Mouse (Mus musculus): ENCODE results near the gene Mettl16. TPM values are rescaled to one million over a fixed set of nuclear protein-coding genes. Genes with fewer than 3 reads are reported as not detected.

Mettl16 gene
- polyA plus RNA-seq, 1 experiment from 2014 or later: 33.0 TPM

GRCm38 (mm10) chr11:74768045-74768444 lies 2.6 kb upstream of the Mettl16 start:
- H3K27ac ChIP-seq (ENCODE audit: low read length): peak overlapping the region; percentile 12; the same call in 1 of the 2 replicates
- peaks cover 13% of the 10 kb centered on the region for H3K4me1 ChIP-seq (ENCODE audit: control insufficient read depth, insufficient read depth, low read length)
- ATAC-seq (replicated peaks; ENCODE audit: extremely low read depth, insufficient read depth, low FRiP score): no peak
- no peak overlapping the region for H3K4me3 ChIP-seq (ENCODE audit: low read length)
- H3K36me3 ChIP-seq (ENCODE audit: control insufficient read depth, insufficient read depth): no peaks in the 10 kb centered on the region
- no peaks in the 10 kb centered on the region for H3K9me3 ChIP-seq (replicated peaks; ENCODE audit: control insufficient read depth, low read length)
- H3K4me2 ChIP-seq (ENCODE audit: low read depth, low read length): no peak overlapping the region
- H3K9ac ChIP-seq (ENCODE audit: low read length): no peak overlapping the region
- H3K27me3 ChIP-seq (ENCODE audit: control insufficient read depth, insufficient read depth, low read length): no peaks in the 10 kb centered on the region
- 45% methylated on average over 6 of the region's 6 CpGs for WGBS

GRCm38 (mm10) chr11:74770037-74770436 lies 593 bp upstream of the Mettl16 start:
- no peak for ATAC-seq (replicated peaks; ENCODE audit: extremely low read depth, insufficient read depth, low FRiP score)
- H3K27me3 ChIP-seq (ENCODE audit: control insufficient read depth, insufficient read depth, low read length): no peaks in the 10 kb centered on the region
- no peaks in the 10 kb centered on the region for H3K9me3 ChIP-seq (replicated peaks; ENCODE audit: control insufficient read depth, low read length)
- peak overlapping the region; percentile 66 for H3K27ac ChIP-seq (ENCODE audit: low read length)
- peaks cover 13% of the 10 kb centered on the region for H3K4me1 ChIP-seq (ENCODE audit: control insufficient read depth, insufficient read depth, low read length)
- 81% methylated on average over 9 of the region's 9 CpGs for WGBS
- peak overlapping the region; percentile 64 for H3K4me3 ChIP-seq (ENCODE audit: low read length)
- H3K4me2 ChIP-seq (ENCODE audit: low read depth, low read length): peak overlapping the region; percentile 69
- H3K36me3 ChIP-seq (ENCODE audit: control insufficient read depth, insufficient read depth): peaks cover 8% of the 10 kb centered on the region
- peak overlapping the region; percentile 73 for H3K9ac ChIP-seq (ENCODE audit: low read length)

GRCm38 (mm10) chr11:74771234-74771633 lies 604 bp downstream of the Mettl16 start:
- peak overlapping the region; percentile 86 for H3K4me2 ChIP-seq (ENCODE audit: low read depth, low read length)
- H3K27me3 ChIP-seq (ENCODE audit: control insufficient read depth, insufficient read depth, low read length): no peaks in the 10 kb centered on the region
- 10% methylated on average over 8 of the region's 8 CpGs for WGBS
- peaks cover 13% of the 10 kb centered on the region for H3K4me1 ChIP-seq (ENCODE audit: control insufficient read depth, insufficient read depth, low read length)
- ATAC-seq (replicated peaks; ENCODE audit: extremely low read depth, insufficient read depth, low FRiP score): no peak
- H3K9ac ChIP-seq (ENCODE audit: low read length): peak overlapping the region; percentile 73
- peak overlapping the region; percentile 80 for H3K27ac ChIP-seq (ENCODE audit: low read length)
- H3K9me3 ChIP-seq (replicated peaks; ENCODE audit: control insufficient read depth, low read length): no peaks in the 10 kb centered on the region
- peak overlapping the region; percentile 64 for H3K4me3 ChIP-seq (ENCODE audit: low read length)
- H3K36me3 ChIP-seq (ENCODE audit: control insufficient read depth, insufficient read depth): peaks cover 18% of the 10 kb centered on the region

- Histone ChIP-seq H3K36me3 (ENCODE audit: control insufficient read depth, insufficient read depth) (peaks cover 18% of the 10 kb centered on the region), H3K4me1 (ENCODE audit: control insufficient read depth, insufficient read depth, low read length) (peaks cover 13% of the 10 kb centered on the region), H3K4me2 (ENCODE audit: low read depth, low read length) (peak overlapping the region; percentile 86), H3K27me3 (ENCODE audit: control insufficient read depth, insufficient read depth, low read length) (no peaks in the 10 kb centered on the region), H3K4me3 (ENCODE audit: low read length) (peak overlapping the region; percentile 64), H3K9me3 (replicated peaks; ENCODE audit: control insufficient read depth, low read length) (no peaks in the 10 kb centered on the region), H3K27ac (ENCODE audit: low read length) (no peak overlapping the region), H3K9ac (ENCODE audit: low read length) (no peak overlapping the region; the same call in 1 of the 2 replicates)
- WGBS: 61% methylated on average over 4 of the region's 4 CpGs
- ATAC-seq (replicated peaks; ENCODE audit: extremely low read depth, insufficient read depth, low FRiP score): no peak
Observed at GRCm38 (mm10) chr11:74771650-74772049, 1.0 kb downstream of the Mettl16 start.

- H3K4me3 ChIP-seq (ENCODE audit: low read length): no peak overlapping the region
- H3K4me1 ChIP-seq (ENCODE audit: control insufficient read depth, insufficient read depth, low read length): peaks cover 13% of the 10 kb centered on the region
- H3K27ac ChIP-seq (ENCODE audit: low read length): no peak overlapping the region
- no peaks in the 10 kb centered on the region for H3K9me3 ChIP-seq (replicated peaks; ENCODE audit: control insufficient read depth, low read length)
- H3K27me3 ChIP-seq (ENCODE audit: control insufficient read depth, insufficient read depth, low read length): no peaks in the 10 kb centered on the region
- peaks cover 18% of the 10 kb centered on the region for H3K36me3 ChIP-seq (ENCODE audit: control insufficient read depth, insufficient read depth)
- no peak overlapping the region for H3K9ac ChIP-seq (ENCODE audit: low read length)
- H3K4me2 ChIP-seq (ENCODE audit: low read depth, low read length): no peak overlapping the region
- no peak for ATAC-seq (replicated peaks; ENCODE audit: extremely low read depth, insufficient read depth, low FRiP score)
- 88% methylated on average over 2 of the region's 2 CpGs for WGBS
Observed at GRCm38 (mm10) chr11:74772386-74772785, 1.8 kb downstream of the Mettl16 start.

GRCm38 (mm10) chr11:74792874-74793273 lies 22.2 kb downstream of the Mettl16 start:
- H3K36me3 ChIP-seq (ENCODE audit: control insufficient read depth, insufficient read depth): peaks cover 56% of the 10 kb centered on the region
- WGBS: 93% methylated on average over 4 of the region's 4 CpGs
- no peaks in the 10 kb centered on the region for H3K4me1 ChIP-seq (ENCODE audit: control insufficient read depth, insufficient read depth, low read length)

GRCm38 (mm10) chr11:74800658-74801057 lies 30.0 kb downstream of the Mettl16 start:
- Histone ChIP-seq H3K4me3 (ENCODE audit: low read length) (no peak overlapping the region), H3K27me3 (ENCODE audit: control insufficient read depth, insufficient read depth, low read length) (no peaks in the 10 kb centered on the region), H3K9me3 (replicated peaks; ENCODE audit: control insufficient read depth, low read length) (no peaks in the 10 kb centered on the region), H3K4me1 (ENCODE audit: control insufficient read depth, insufficient read depth, low read length) (no peaks in the 10 kb centered on the region), H3K4me2 (ENCODE audit: low read depth, low read length) (no peak overlapping the region), H3K36me3 (ENCODE audit: control insufficient read depth, insufficient read depth) (peaks cover 32% of the 10 kb centered on the region), H3K9ac (ENCODE audit: low read length) (no peak overlapping the region), H3K27ac (ENCODE audit: low read length) (no peak overlapping the region)
- WGBS: 85% methylated on average over 4 of the region's 4 CpGs
- no peak for ATAC-seq (replicated peaks; ENCODE audit: extremely low read depth, insufficient read depth, low FRiP score)

More at GRCm38 (mm10) chr11:74792874-74793273, 22.2 kb downstream of the Mettl16 start:
- Histone ChIP-seq H3K4me3 (ENCODE audit: low read length) (no peak overlapping the region), H3K9ac (ENCODE audit: low read length) (no peak overlapping the region), H3K4me2 (ENCODE audit: low read depth, low read length) (no peak overlapping the region), H3K27ac (ENCODE audit: low read length) (no peak overlapping the region), H3K9me3 (replicated peaks; ENCODE audit: control insufficient read depth, low read length) (no peaks in the 10 kb centered on the region), H3K27me3 (ENCODE audit: control insufficient read depth, insufficient read depth, low read length) (no peaks in the 10 kb centered on the region)
- ATAC-seq (replicated peaks; ENCODE audit: extremely low read depth, insufficient read depth, low FRiP score): no peak

- ATAC-seq (replicated peaks; ENCODE audit: extremely low read depth, insufficient read depth, low FRiP score): no peak
Observed at GRCm38 (mm10) chr11:74804081-74804627, 33.5 kb downstream of the Mettl16 start.

GRCm38 (mm10) chr11:74807246-74807882 lies 36.7 kb downstream of the Mettl16 start:
- H3K36me3 ChIP-seq (ENCODE audit: control insufficient read depth, insufficient read depth): peaks cover 20% of the 10 kb centered on the region
- peaks cover 4% of the 10 kb centered on the region; the same call in 1 of the 2 replicates for H3K4me1 ChIP-seq (ENCODE audit: control insufficient read depth, insufficient read depth, low read length)
- no peak overlapping the region for H3K4me3 ChIP-seq (ENCODE audit: low read length)
- H3K9ac ChIP-seq (ENCODE audit: low read length): no peak overlapping the region
- WGBS: 86% methylated on average over 6 of the region's 6 CpGs
- H3K9me3 ChIP-seq (replicated peaks; ENCODE audit: control insufficient read depth, low read length): no peaks in the 10 kb centered on the region
- H3K4me2 ChIP-seq (ENCODE audit: low read depth, low read length): no peak overlapping the region
- no peak for ATAC-seq (replicated peaks; ENCODE audit: extremely low read depth, insufficient read depth, low FRiP score)
- no peaks in the 10 kb centered on the region for H3K27me3 ChIP-seq (ENCODE audit: control insufficient read depth, insufficient read depth, low read length)
- no peak overlapping the region for H3K27ac ChIP-seq (ENCODE audit: low read length)

More at GRCm38 (mm10) chr11:74804081-74804627, 33.5 kb downstream of the Mettl16 start:
- 87% methylated on average over 3 of the region's 3 CpGs for WGBS
- no peak overlapping the region for H3K27ac ChIP-seq (ENCODE audit: low read length)
- H3K4me1 ChIP-seq (ENCODE audit: control insufficient read depth, insufficient read depth, low read length): no peaks in the 10 kb centered on the region
- H3K36me3 ChIP-seq (ENCODE audit: control insufficient read depth, insufficient read depth): peaks cover 20% of the 10 kb centered on the region
- H3K9ac ChIP-seq (ENCODE audit: low read length): no peak overlapping the region
- H3K9me3 ChIP-seq (replicated peaks; ENCODE audit: control insufficient read depth, low read length): no peaks in the 10 kb centered on the region
- H3K4me2 ChIP-seq (ENCODE audit: low read depth, low read length): no peak overlapping the region
- H3K4me3 ChIP-seq (ENCODE audit: low read length): no peak overlapping the region
- no peaks in the 10 kb centered on the region for H3K27me3 ChIP-seq (ENCODE audit: control insufficient read depth, insufficient read depth, low read length)

Data from heart, embryonic 16.5 days (tissue).